Mouse (Mus musculus) liver, embryonic 11.5 days (tissue): ENCODE measurements around the gene Sarm1. TPM values are rescaled to one million over a fixed set of nuclear protein-coding genes. Genes with fewer than 3 reads are reported as not detected.

Source experiments
- ATAC-seq: fragments of 200-750 bp; cut with Nextera tagmentation; replicated peaks from 2 replicates; pipeline ENCODE4 v1.8.0; 2017; ENCODE audit warnings: moderate number of reproducible peaks, mild to moderate bottlenecking, moderate TSS enrichment, moderate library complexity; ENCODE audit not compliant: low FRiP score
- DNase-seq: peaks from one replicate; pipeline ENCODE4 v3.0.0-alpha.2; 2017; ENCODE audit warnings: low spot score
- H3K27ac ChIP-seq: fragments of 300-500 bp; sonication (generic); 2 replicates; pipeline ENCODE4 v1.5.1; 2014; ENCODE audit warnings: mild to moderate bottlenecking, low read depth, low read length, control low read depth
- H3K27me3 ChIP-seq: fragments of 300-500 bp; sonication (generic); replicated peaks from 2 replicates; pipeline ENCODE4 v1.6.1; 2014; ENCODE audit warnings: low read length, mixed read lengths; ENCODE audit not compliant: control insufficient read depth, insufficient read depth
- H3K36me3 ChIP-seq: fragments of 300-500 bp; sonication (generic); 2 replicates; pipeline ENCODE4 v1.6.1; 2014; ENCODE audit warnings: mild to moderate bottlenecking, low read length, moderate library complexity, mixed read lengths; ENCODE audit not compliant: control insufficient read depth, insufficient read depth
- H3K4me1 ChIP-seq: fragments of 300-500 bp; sonication (generic); replicated peaks from 2 replicates; pipeline ENCODE4 v1.6.1; 2014; ENCODE audit warnings: low read length, mixed read lengths; ENCODE audit not compliant: control insufficient read depth, insufficient read depth
- H3K4me2 ChIP-seq: fragments of 300-500 bp; sonication (generic); 2 replicates; pipeline ENCODE4 v1.6.1; 2014; ENCODE audit warnings: mild to moderate bottlenecking, control low read depth, moderate library complexity
- H3K4me3 ChIP-seq: fragments of 300-500 bp; sonication (generic); 2 replicates; pipeline ENCODE4 v1.5.1; 2014; ENCODE audit warnings: low read depth, low read length, control low read depth
- H3K9ac ChIP-seq: fragments of 300-500 bp; sonication (generic); 2 replicates; pipeline ENCODE4 v1.6.1; 2014; ENCODE audit warnings: low read depth, low read length, control low read depth
- H3K9me3 ChIP-seq: fragments of 300-500 bp; sonication (generic); 2 replicates; pipeline ENCODE4 v1.6.1; 2016; ENCODE audit warnings: low read length, inconsistent platforms, mixed read lengths; ENCODE audit not compliant: control insufficient read depth
- WGBS: fragments of 180-500 bp; shearing (Covaris S2); extraction: QIAGEN DNeasy Blood & Tissue Kit; methylation state at CpG from one replicate; pipeline ENCODE4 v1.1.7; 2014; 5-methylcytosine and 5-hydroxymethylcytosine counted together
- polyA plus RNA-seq: library from polyadenylated mRNA; unstranded; fragments of >200 nt; fragmentation: Nextera tagmentation; extraction: Ambion mirVana; gene quantifications from 2 replicates; pipeline ENCODE4 v1.2.1, GENCODE M21; 2014

Gene Sarm1
- polyA plus RNA-seq, 1 experiment from 2014 or later = 0.71 TPM

GRCm38 (mm10) chr11:78462669-78463068 lies 34.9 kb downstream of the Sarm1 start:
- ATAC-seq = no peak
- WGBS = 76% methylated on average over 5 of the region's 5 CpGs

GRCm38 (mm10) chr11:78461894-78462293 lies 35.7 kb downstream of the Sarm1 start:
- H3K9ac ChIP-seq = no peak overlapping the region
- H3K4me1 ChIP-seq = peaks cover 24% of the 10 kb centered on the region
- H3K36me3 ChIP-seq = no peaks in the 10 kb centered on the region
- no peak overlapping the region for H3K4me3 ChIP-seq
- H3K27ac ChIP-seq = no peak overlapping the region
- ATAC-seq = no peak
- no peak overlapping the region for H3K4me2 ChIP-seq
- H3K9me3 ChIP-seq = no peaks in the 10 kb centered on the region
- H3K27me3 ChIP-seq = no peaks in the 10 kb centered on the region
- DNase-seq = no peak
- 68% methylated on average over 1 of the region's 1 CpGs for WGBS

More at GRCm38 (mm10) chr11:78462669-78463068, 34.9 kb downstream of the Sarm1 start:
- Histone ChIP-seq H3K36me3 (no peaks in the 10 kb centered on the region), H3K27me3 (no peaks in the 10 kb centered on the region), H3K9me3 (no peaks in the 10 kb centered on the region), H3K4me1 (peaks cover 24% of the 10 kb centered on the region), H3K4me3 (no peak overlapping the region), H3K9ac (no peak overlapping the region), H3K4me2 (no peak overlapping the region), H3K27ac (no peak overlapping the region)
- DNase-seq = no peak

GRCm38 (mm10) chr11:78458740-78459139 lies 38.8 kb downstream of the Sarm1 start:
- peaks cover 5% of the 10 kb centered on the region for H3K4me1 ChIP-seq
- 76% methylated on average over 17 of the region's 17 CpGs for WGBS
- H3K36me3 ChIP-seq = no peaks in the 10 kb centered on the region
- H3K4me3 ChIP-seq = no peak overlapping the region
- H3K9ac ChIP-seq = no peak overlapping the region
- H3K4me2 ChIP-seq = no peak overlapping the region
- no peaks in the 10 kb centered on the region for H3K27me3 ChIP-seq
- ATAC-seq (no peak), DNase-seq (no peak)
- H3K27ac ChIP-seq = no peak overlapping the region
- H3K9me3 ChIP-seq = no peaks in the 10 kb centered on the region

- no peaks in the 10 kb centered on the region for H3K4me1 ChIP-seq
- H3K4me3 ChIP-seq = no peak overlapping the region
- ATAC-seq (no peak), DNase-seq (no peak)
- H3K36me3 ChIP-seq = no peaks in the 10 kb centered on the region
- H3K27ac ChIP-seq = no peak overlapping the region
- no peak overlapping the region for H3K9ac ChIP-seq
- no peaks in the 10 kb centered on the region for H3K9me3 ChIP-seq
- WGBS = 37% methylated on average over 5 of the region's 5 CpGs
- no peak overlapping the region for H3K4me2 ChIP-seq
- H3K27me3 ChIP-seq = no peaks in the 10 kb centered on the region
Measured at GRCm38 (mm10) chr11:78455308-78455707, 42.2 kb downstream of the Sarm1 start.

- Histone ChIP-seq H3K9me3 (no peaks in the 10 kb centered on the region), H3K4me1 (no peaks in the 10 kb centered on the region), H3K4me2 (no peak overlapping the region), H3K4me3 (no peak overlapping the region), H3K36me3 (no peaks in the 10 kb centered on the region), H3K27ac (no peak overlapping the region), H3K27me3 (no peaks in the 10 kb centered on the region), H3K9ac (no peak overlapping the region)
- DNase-seq (no peak), ATAC-seq (no peak)
- WGBS = 64% methylated on average over 7 of the region's 7 CpGs
Measured at GRCm38 (mm10) chr11:78454276-78454675, 43.3 kb downstream of the Sarm1 start.

- Histone ChIP-seq H3K4me1 (no peaks in the 10 kb centered on the region), H3K9me3 (no peaks in the 10 kb centered on the region), H3K36me3 (no peaks in the 10 kb centered on the region), H3K27ac (no peak overlapping the region), H3K4me2 (no peak overlapping the region), H3K27me3 (no peaks in the 10 kb centered on the region), H3K9ac (no peak overlapping the region), H3K4me3 (no peak overlapping the region)
- ATAC-seq (no peak), DNase-seq (no peak)
- WGBS = 12% methylated on average over 4 of the region's 4 CpGs
Measured at GRCm38 (mm10) chr11:78453675-78454074, 43.9 kb downstream of the Sarm1 start.

- Histone ChIP-seq H3K9me3 (no peaks in the 10 kb centered on the region), H3K4me3 (no peak overlapping the region), H3K4me1 (no peaks in the 10 kb centered on the region), H3K4me2 (no peak overlapping the region), H3K27me3 (no peaks in the 10 kb centered on the region), H3K9ac (no peak overlapping the region), H3K36me3 (no peaks in the 10 kb centered on the region), H3K27ac (no peak overlapping the region)
- no peak for ATAC-seq
- WGBS = 24% methylated on average over 2 of the region's 2 CpGs
- DNase-seq = no peak
Measured at GRCm38 (mm10) chr11:78450337-78450736, 47.2 kb downstream of the Sarm1 start.

- Histone ChIP-seq H3K27me3 (no peaks in the 10 kb centered on the region), H3K27ac (no peak overlapping the region), H3K36me3 (no peaks in the 10 kb centered on the region), H3K9ac (no peak overlapping the region), H3K9me3 (no peaks in the 10 kb centered on the region), H3K4me1 (no peaks in the 10 kb centered on the region), H3K4me3 (no peak overlapping the region), H3K4me2 (no peak overlapping the region)
- WGBS = 83% methylated on average over 1 of the region's 1 CpGs
- ATAC-seq = no peak
- no peak for DNase-seq
Measured at GRCm38 (mm10) chr11:78448242-78448641, 49.3 kb downstream of the Sarm1 start.

- no peak for ATAC-seq
- Histone ChIP-seq H3K9ac (no peak overlapping the region), H3K27ac (no peak overlapping the region), H3K9me3 (no peaks in the 10 kb centered on the region), H3K4me3 (no peak overlapping the region), H3K4me1 (no peaks in the 10 kb centered on the region), H3K36me3 (no peaks in the 10 kb centered on the region), H3K4me2 (no peak overlapping the region), H3K27me3 (no peaks in the 10 kb centered on the region)
- DNase-seq = no peak
- 60% methylated on average over 3 of the region's 3 CpGs for WGBS
Measured at GRCm38 (mm10) chr11:78447168-78447567, 50.4 kb downstream of the Sarm1 start.
